In genomic region chr12:101818608-101819370, GRCm38 (mm10) we compare ENCODE assay signal across 8 mouse cellular contexts. TPM values are rescaled to one million over a fixed set of nuclear protein-coding genes. Genes with fewer than 3 reads are reported as not detected.
A peak's percentile ranks its signal among the peaks of the same experiment; 100 is the strongest.
DNase-seq lines count a peak whose midpoint lies in the region; ATAC-seq and TF ChIP-seq lines count a peak whose summit lies in the region.

Gene Fbln5 (minus strand): TSS chr12:101819055.

- H3K9ac ChIP-seq in intestine, embryonic 15.5 days, result peak within 1 kb of the TSS; percentile 32
- peak within 1 kb of the TSS; percentile 48 for H3K9ac ChIP-seq in liver, embryonic 12.5 days

- DNase-seq in embryo, embryonic 10 days (ENCODE audit: low spot score), result peak; percentile 74
- DNase-seq in thymus, postnatal 25 days, result peak; percentile 12

- no peaks in the 10 kb centered on the region for H3K9me3 ChIP-seq in erythroblast, embryonic 14.5 days (ENCODE audit: control insufficient read depth, low read length)
- no peaks in the 10 kb centered on the region for H3K9me3 ChIP-seq in intestine, embryonic 15.5 days
- H3K9me3 ChIP-seq in liver, embryonic 12.5 days (replicated peaks), result no peaks in the 10 kb centered on the region

- H3K27ac ChIP-seq in intestine, embryonic 15.5 days, result peak within 1 kb of the TSS; percentile 80
- no peak within 1 kb of the TSS for H3K27ac ChIP-seq in liver, embryonic 12.5 days

- no peaks in the 10 kb centered on the region; the same call in 1 of the 2 replicates for H3K4me1 ChIP-seq in erythroblast, embryonic 14.5 days (ENCODE audit: control insufficient read depth)
- H3K4me1 ChIP-seq in intestine, embryonic 15.5 days (replicated peaks), result peaks cover 11% of the 10 kb centered on the region
- H3K4me1 ChIP-seq in liver, embryonic 12.5 days, result peaks cover 13% of the 10 kb centered on the region; the same call in 1 of the 2 replicates

- TF ChIP-seq POLR2A in myocyte (IDR thresholded peaks at IDR 0.05; ENCODE audit: insufficient read length, low read depth), result peak; percentile 7

- under 1% methylated on average over 46 of the region's 46 CpGs for WGBS in intestine, embryonic 15.5 days
- WGBS in liver, embryonic 12.5 days (ENCODE audit: insufficient replicate concordance), result 2% methylated on average over 46 of the region's 46 CpGs

- peaks cover 30% of the 10 kb centered on the region for H3K27me3 ChIP-seq in erythroblast, embryonic 14.5 days (ENCODE audit: control insufficient read depth)
- no peaks in the 10 kb centered on the region for H3K27me3 ChIP-seq in intestine, embryonic 15.5 days (replicated peaks)
- peaks cover 63% of the 10 kb centered on the region for H3K27me3 ChIP-seq in liver, embryonic 12.5 days (replicated peaks)
- no peaks in the 10 kb centered on the region for H3K27me3 ChIP-seq in myocyte (ENCODE audit: control insufficient read depth, insufficient read depth, insufficient read length)

- no peaks in the 10 kb centered on the region for H3K79me2 ChIP-seq in myocyte (ENCODE audit: control insufficient read depth, insufficient read depth)

- H3K36me3 ChIP-seq in erythroblast, embryonic 14.5 days (ENCODE audit: control insufficient read depth), result no peaks in the 10 kb centered on the region
- H3K36me3 ChIP-seq in intestine, embryonic 15.5 days, result no peaks in the 10 kb centered on the region
- no peaks in the 10 kb centered on the region for H3K36me3 ChIP-seq in liver, embryonic 12.5 days
- no peaks in the 10 kb centered on the region for H3K36me3 ChIP-seq in myocyte (ENCODE audit: control insufficient read depth, insufficient read depth)

- H3ac ChIP-seq in myocyte (ENCODE audit: control insufficient read depth, insufficient read length), result peak within 1 kb of the TSS; percentile 29

- peak within 1 kb of the TSS; percentile 32 for H3K4me3 ChIP-seq in erythroblast, embryonic 14.5 days (replicated peaks)
- H3K4me3 ChIP-seq in intestine, embryonic 15.5 days (replicated peaks), result peak within 1 kb of the TSS; percentile 51
- H3K4me3 ChIP-seq in liver, embryonic 12.5 days, result peak within 1 kb of the TSS; percentile 47
- peak within 1 kb of the TSS; percentile 43 for H3K4me3 ChIP-seq in myocyte

- H3K4me2 ChIP-seq in intestine, embryonic 15.5 days (replicated peaks), result peak within 1 kb of the TSS; percentile 97
- peak within 1 kb of the TSS; percentile 74 for H3K4me2 ChIP-seq in liver, embryonic 12.5 days
- H3K4me2 ChIP-seq in myocyte (ENCODE audit: low read depth), result peak within 1 kb of the TSS; percentile 98

- ATAC-seq in erythroblast, adult 5-6 weeks (replicated peaks; ENCODE audit: low FRiP score, poor library complexity, severe bottlenecking), result no peak
- ATAC-seq in granulocyte monocyte progenitor cell, adult 5-6 weeks (replicated peaks; ENCODE audit: poor library complexity, severe bottlenecking), result peak; percentile 51
- peak; percentile 90 for ATAC-seq in intestine, embryonic 15.5 days
- ATAC-seq in liver, embryonic 12.5 days, result peak; percentile 25; the same call in 1 of the 2 replicates

TF ChIP-seq in myocyte, 11 proteins besides CTCF, POLR2A, EP300 and RAD21:
- TF ChIP-seq MYOG (IDR thresholded peaks at IDR 0.05; ENCODE audit: control insufficient read depth in 1 of 3, insufficient read depth in 1 of 3, insufficient read length in 2 of 3, low read depth in 2 of 3), result peak in 1 of 3 experiments; percentile 32
- no peak for TF ChIP-seq CEBPB (IDR thresholded peaks at IDR 0.05; ENCODE audit: insufficient read depth, poor library complexity, severe bottlenecking)
- peak in 1 of 3 experiments; percentile 1 for TF ChIP-seq MYOD1 (IDR thresholded peaks at IDR 0.05; ENCODE audit: control insufficient read depth in 1 of 3, insufficient read length in 2 of 3, low read depth in 2 of 3)

RNA-seq across cellular contexts. Expression of gene Fbln5, which starts in this region (rescaled TPM):
- 0.02 TPM in 1 of 2 replicates, not detected in the other for polyA plus RNA-seq in erythroblast, embryonic 14.5 days (2012)
- not detected in 2 replicates for total RNA-seq in erythroblast, adult 5-6 weeks (2015; ENCODE audit: low replicate concordance)
- 0.28 and 0.60 TPM in 2 replicates for total RNA-seq in erythroblast, adult 5-6 weeks (2017; ENCODE audit: low replicate concordance)
- total RNA-seq in granulocyte monocyte progenitor cell, adult 5-6 weeks (2014; fragmentation: Nextera tagmentation), result not detected in 2 replicates
- not detected in 2 replicates for total RNA-seq in granulocyte monocyte progenitor cell, adult 5-6 weeks (2017)
- 62.5 and 63.9 TPM in 2 replicates for polyA plus RNA-seq in intestine, embryonic 15.5 days (2015; fragmentation: Nextera tagmentation; extraction: Ambion mirVana)
- 4.1 and 4.3 TPM in 2 replicates for polyA plus RNA-seq in liver, embryonic 12.5 days (2016; fragmentation: Nextera tagmentation; extraction: Ambion mirVana)
- polyA plus RNA-seq in myocyte (2012; fragmentation: generic; extraction: Trizol), result 44.9 TPM

Comparison
In these comparisons a context has a peak if more than half of its experiments do, and no peak if none do; other contexts are left out.
1. Peak in ATAC-seq in granulocyte monocyte progenitor cell, adult 5-6 weeks; RNA of the gene not detected or under 1 TPM.